Mouse (Mus musculus) bone marrow macrophage, adult 2 months (primary cell): ENCODE data around the gene Actr6.

Experiments used
- CTCF ChIP-seq: IDR thresholded peaks from 2 replicates; pipeline ENCODE4 v1.5.1; 2012; ENCODE audit warnings: low read depth, mild to moderate bottlenecking, low read length, moderate library complexity
- POLR2A ChIP-seq: IDR thresholded peaks from 2 replicates; pipeline ENCODE4 v1.6.1; 2012; ENCODE audit warnings: mild to moderate bottlenecking, low read depth, low read length, borderline replicate concordance

- no peak for TF ChIP-seq CTCF
- TF ChIP-seq POLR2A = no peak
Observed at GRCm38 (mm10) chr10:89769096-89769495, 37.0 kb upstream of the Actr6 start.
